Mouse (Mus musculus) midbrain, embryonic 14.5 days (tissue): ENCODE results near the gene Pde3a. TPM values are rescaled to one million over a fixed set of nuclear protein-coding genes. Genes with fewer than 3 reads are reported as not detected.

ENCODE experiments used
- ATAC-seq: fragments of 200-750 bp; cut with Nextera tagmentation; 2 replicates; pipeline ENCODE4 v1.8.0; 2017; ENCODE audit warnings: moderate number of reproducible peaks, moderate library complexity; ENCODE audit not compliant: low FRiP score, low TSS enrichment
- DNase-seq: peaks from one replicate; pipeline ENCODE4 v3.0.0-alpha.2; 2015
- H3K27ac ChIP-seq: fragments of 300-500 bp; sonication (generic); replicated peaks from 2 replicates; pipeline ENCODE4 v1.5.1; 2014; ENCODE audit warnings: mild to moderate bottlenecking, low read depth, low read length, moderate library complexity
- H3K27me3 ChIP-seq: fragments of 300-500 bp; sonication (generic); 2 replicates; pipeline ENCODE4 v1.6.1; 2014; ENCODE audit warnings: low read length, control low read depth, mixed read lengths; ENCODE audit not compliant: control insufficient read depth, insufficient read depth
- H3K36me3 ChIP-seq: fragments of 300-500 bp; sonication (generic); 2 replicates; pipeline ENCODE4 v1.6.1; 2014; ENCODE audit warnings: low read length, control low read depth; ENCODE audit not compliant: control insufficient read depth, insufficient read depth
- H3K4me1 ChIP-seq: fragments of 300-500 bp; sonication (generic); 2 replicates; pipeline ENCODE4 v1.6.1; 2014; ENCODE audit warnings: mild to moderate bottlenecking, antibody characterized with exemption, low read length, control low read depth; ENCODE audit not compliant: control insufficient read depth, insufficient read depth
- H3K4me2 ChIP-seq: fragments of 300-500 bp; sonication (generic); 2 replicates; pipeline ENCODE4 v1.6.1; 2014; ENCODE audit warnings: mild to moderate bottlenecking, low read length, moderate library complexity
- H3K4me3 ChIP-seq: fragments of 300-500 bp; sonication (generic); replicated peaks from 2 replicates; pipeline ENCODE4 v1.5.1; 2014; ENCODE audit warnings: low read depth, low read length
- H3K9ac ChIP-seq: fragments of 300-500 bp; sonication (generic); replicated peaks from 2 replicates; pipeline ENCODE4 v1.6.1; 2014; ENCODE audit warnings: mild to moderate bottlenecking, low read length, moderate library complexity
- H3K9me3 ChIP-seq: fragments of 300-500 bp; sonication (generic); 2 replicates; pipeline ENCODE4 v1.6.1; 2016; ENCODE audit warnings: low read length, control low read depth, mixed read lengths; ENCODE audit not compliant: control insufficient read depth
- WGBS: fragments of 180-500 bp; shearing (Covaris S2); extraction: QIAGEN DNeasy Blood & Tissue Kit; methylation state at CpG from one replicate; pipeline ENCODE4 v1.1.7; 2014; 5-methylcytosine and 5-hydroxymethylcytosine counted together
- polyA plus RNA-seq: library from polyadenylated mRNA; unstranded; fragments of >200 nt; fragmentation: Nextera tagmentation; extraction: Ambion mirVana; gene quantifications from 2 replicates; pipeline ENCODE4 v1.2.1, GENCODE M21; 2014

Gene Pde3a
- polyA plus RNA-seq, 1 experiment from 2014 or later, result 3.1 TPM

GRCm38 (mm10) chr6:141439965-141440364 is 190.9 kb downstream of the Pde3a start:
- no peaks in the 10 kb centered on the region for H3K4me1 ChIP-seq
- H3K9me3 ChIP-seq, result no peaks in the 10 kb centered on the region
- H3K27ac ChIP-seq, result no peak overlapping the region
- no peak overlapping the region for H3K4me3 ChIP-seq
- H3K4me2 ChIP-seq, result no peak overlapping the region
- no peak for ATAC-seq
- no peaks in the 10 kb centered on the region for H3K36me3 ChIP-seq
- H3K9ac ChIP-seq, result no peak overlapping the region
- no peaks in the 10 kb centered on the region for H3K27me3 ChIP-seq
- no peak for DNase-seq
- 79% methylated on average over 3 of the region's 3 CpGs for WGBS

GRCm38 (mm10) chr6:141447547-141447946 is 198.5 kb downstream of the Pde3a start:
- 9% methylated on average over 3 of the region's 3 CpGs for WGBS
- no peak overlapping the region for H3K4me2 ChIP-seq
- ATAC-seq (peak; percentile 66; the same call in 1 of the 2 replicates), DNase-seq (peak; percentile 94)
- H3K36me3 ChIP-seq, result no peaks in the 10 kb centered on the region
- no peaks in the 10 kb centered on the region for H3K27me3 ChIP-seq
- H3K9ac ChIP-seq, result no peak overlapping the region
- no peak overlapping the region for H3K27ac ChIP-seq
- H3K9me3 ChIP-seq, result no peaks in the 10 kb centered on the region
- H3K4me1 ChIP-seq, result no peaks in the 10 kb centered on the region
- H3K4me3 ChIP-seq, result no peak overlapping the region

- Histone ChIP-seq H3K9me3 (no peaks in the 10 kb centered on the region), H3K4me1 (no peaks in the 10 kb centered on the region), H3K4me3 (no peak overlapping the region), H3K36me3 (no peaks in the 10 kb centered on the region), H3K4me2 (no peak overlapping the region), H3K27ac (no peak overlapping the region), H3K9ac (no peak overlapping the region), H3K27me3 (no peaks in the 10 kb centered on the region)
- no peak for DNase-seq
- ATAC-seq, result no peak
- WGBS, result 81% methylated on average over 8 of the region's 8 CpGs
These were observed 199.8 kb downstream of the Pde3a start for GRCm38 (mm10) chr6:141448886-141449285.

GRCm38 (mm10) chr6:141455335-141455734 is 206.3 kb downstream of the Pde3a start:
- H3K4me2 ChIP-seq, result no peak overlapping the region
- no peaks in the 10 kb centered on the region for H3K27me3 ChIP-seq
- no peaks in the 10 kb centered on the region for H3K4me1 ChIP-seq
- no peaks in the 10 kb centered on the region for H3K9me3 ChIP-seq
- no peak overlapping the region for H3K9ac ChIP-seq
- H3K27ac ChIP-seq, result no peak overlapping the region
- 77% methylated on average over 5 of the region's 5 CpGs for WGBS
- DNase-seq (no peak), ATAC-seq (no peak)
- no peak overlapping the region for H3K4me3 ChIP-seq
- no peaks in the 10 kb centered on the region for H3K36me3 ChIP-seq

- H3K27ac ChIP-seq, result no peak overlapping the region
- 97% methylated on average over 3 of the region's 3 CpGs for WGBS
- no peak for ATAC-seq
- no peak for DNase-seq
- no peak overlapping the region for H3K9ac ChIP-seq
- no peak overlapping the region for H3K4me3 ChIP-seq
- no peak overlapping the region for H3K4me2 ChIP-seq
- no peaks in the 10 kb centered on the region for H3K36me3 ChIP-seq
- no peaks in the 10 kb centered on the region for H3K4me1 ChIP-seq
- no peaks in the 10 kb centered on the region for H3K27me3 ChIP-seq
- no peaks in the 10 kb centered on the region for H3K9me3 ChIP-seq
These were observed 207.5 kb downstream of the Pde3a start for GRCm38 (mm10) chr6:141456591-141456990.

GRCm38 (mm10) chr6:141470251-141470650 is 221.2 kb downstream of the Pde3a start:
- ATAC-seq, result no peak
- no peaks in the 10 kb centered on the region for H3K4me1 ChIP-seq
- 93% methylated on average over 2 of the region's 2 CpGs for WGBS
- H3K27ac ChIP-seq, result no peak overlapping the region
- H3K27me3 ChIP-seq, result no peaks in the 10 kb centered on the region
- DNase-seq, result no peak
- no peaks in the 10 kb centered on the region for H3K36me3 ChIP-seq
- no peaks in the 10 kb centered on the region for H3K9me3 ChIP-seq
- H3K4me3 ChIP-seq, result no peak overlapping the region
- no peak overlapping the region for H3K9ac ChIP-seq
- H3K4me2 ChIP-seq, result no peak overlapping the region

- no peaks in the 10 kb centered on the region for H3K9me3 ChIP-seq
- no peak overlapping the region for H3K4me3 ChIP-seq
- WGBS, result 64% methylated on average over 2 of the region's 2 CpGs
- H3K27ac ChIP-seq, result no peak overlapping the region
- H3K36me3 ChIP-seq, result no peaks in the 10 kb centered on the region
- no peak for DNase-seq
- H3K4me2 ChIP-seq, result no peak overlapping the region
- no peak overlapping the region for H3K9ac ChIP-seq
- no peaks in the 10 kb centered on the region for H3K27me3 ChIP-seq
- no peaks in the 10 kb centered on the region for H3K4me1 ChIP-seq
- no peak for ATAC-seq
These were observed 225.2 kb downstream of the Pde3a start for GRCm38 (mm10) chr6:141474223-141474622.

GRCm38 (mm10) chr6:141474696-141475095 is 225.6 kb downstream of the Pde3a start:
- H3K4me1 ChIP-seq, result no peaks in the 10 kb centered on the region
- no peak overlapping the region for H3K27ac ChIP-seq
- no peak overlapping the region for H3K9ac ChIP-seq
- ATAC-seq, result no peak
- no peak overlapping the region for H3K4me3 ChIP-seq
- H3K36me3 ChIP-seq, result no peaks in the 10 kb centered on the region
- no peaks in the 10 kb centered on the region for H3K27me3 ChIP-seq
- no peak overlapping the region for H3K4me2 ChIP-seq
- WGBS, result 61% methylated on average over 3 of the region's 3 CpGs
- DNase-seq, result no peak
- no peaks in the 10 kb centered on the region for H3K9me3 ChIP-seq

GRCm38 (mm10) chr6:141485302-141486021 is 236.4 kb downstream of the Pde3a start:
- Histone ChIP-seq H3K27me3 (no peaks in the 10 kb centered on the region), H3K4me3 (no peak overlapping the region), H3K4me1 (no peaks in the 10 kb centered on the region), H3K27ac (no peak overlapping the region), H3K9ac (no peak overlapping the region), H3K4me2 (no peak overlapping the region), H3K36me3 (no peaks in the 10 kb centered on the region), H3K9me3 (no peaks in the 10 kb centered on the region)
- ATAC-seq (peak; percentile 67; the same call in 1 of the 2 replicates), DNase-seq (peak; percentile 76)
- 63% methylated on average over 10 of the region's 10 CpGs for WGBS
